Mouse (Mus musculus) cerebellum, postnatal 10 days (tissue): ENCODE measurements around the gene Vmn1r225.
"Not testable (repeated sequence)": the region's sequence is repeated elsewhere in the genome, so short reads cannot be mapped to it uniquely, and the experiment has no call there.

Source experiments
- DNase-seq, 2 experiments: peaks; one replicate each; pipeline ENCODE4 v3.0.0; 2021; ENCODE audit warnings: mixed read lengths in 2 of 2

Gene Vmn1r225

DNA sequence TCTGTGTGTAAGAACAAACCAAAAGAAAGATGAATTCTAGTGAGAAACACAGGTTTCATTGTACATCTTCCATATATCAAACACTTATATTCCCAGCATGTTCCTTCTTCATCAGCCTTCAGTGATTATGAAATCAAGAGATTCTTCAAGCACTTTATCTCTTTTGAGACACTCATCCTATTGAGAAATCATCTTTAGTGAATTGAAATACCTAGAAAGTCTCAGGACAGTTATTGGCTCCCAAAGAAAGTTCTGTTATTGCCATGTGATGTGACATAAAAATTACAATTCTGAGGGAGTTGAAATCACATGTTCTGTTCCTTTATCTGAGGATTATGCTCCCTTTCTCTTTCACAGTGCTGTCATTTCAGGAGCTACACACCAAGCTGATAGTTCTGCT, at the start of gene Vmn1r225:
Vmn1r225 (plus strand) TSS at position 301 of the 400 bp plus-strand sequence.
- DNase-seq, result no peak

DNA sequence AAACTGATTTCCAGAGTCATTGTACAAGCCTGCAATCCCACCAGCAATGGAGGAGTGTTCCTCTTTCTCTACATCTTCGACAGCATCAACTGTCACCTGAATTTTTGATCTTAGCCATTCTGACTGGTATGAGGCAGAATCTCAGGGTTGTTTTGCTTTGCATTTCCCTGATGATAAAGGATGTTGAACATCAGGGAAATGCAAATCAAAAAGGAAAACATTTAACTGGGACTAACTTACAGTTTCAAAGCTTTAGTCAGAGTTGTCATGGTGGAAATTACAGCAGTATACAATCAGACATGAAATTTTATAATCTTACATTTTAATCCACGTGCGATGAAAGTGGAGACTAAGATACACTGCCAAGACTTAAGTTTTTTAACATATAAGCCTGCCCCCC, 24.6 kb upstream of the Vmn1r225 start:
- no peak for DNase-seq

DNA sequence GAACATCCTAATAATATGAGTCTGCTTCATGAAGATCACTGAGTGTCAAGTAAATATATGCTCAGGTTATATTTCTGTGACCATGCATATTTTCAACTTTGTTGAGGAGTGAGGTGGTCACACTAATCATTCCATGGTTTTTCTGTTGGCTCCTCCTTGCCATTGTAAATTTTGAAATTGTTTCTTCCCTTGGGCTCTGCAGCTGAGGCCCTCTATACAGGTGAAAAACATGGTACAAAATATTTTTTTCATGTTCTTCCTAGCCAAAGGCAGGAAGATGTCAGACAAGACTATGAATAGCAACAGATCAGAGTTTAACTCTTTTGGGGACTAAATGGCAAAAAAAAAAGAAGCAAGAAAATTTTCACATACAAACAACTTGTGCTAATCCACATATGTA, 16.7 kb upstream of the Vmn1r225 start, which contains the start of gene Vmn2r108:
Vmn2r108 (minus strand) TSS at position 101 of the 400 bp plus-strand sequence.
- no peak for DNase-seq

DNA sequence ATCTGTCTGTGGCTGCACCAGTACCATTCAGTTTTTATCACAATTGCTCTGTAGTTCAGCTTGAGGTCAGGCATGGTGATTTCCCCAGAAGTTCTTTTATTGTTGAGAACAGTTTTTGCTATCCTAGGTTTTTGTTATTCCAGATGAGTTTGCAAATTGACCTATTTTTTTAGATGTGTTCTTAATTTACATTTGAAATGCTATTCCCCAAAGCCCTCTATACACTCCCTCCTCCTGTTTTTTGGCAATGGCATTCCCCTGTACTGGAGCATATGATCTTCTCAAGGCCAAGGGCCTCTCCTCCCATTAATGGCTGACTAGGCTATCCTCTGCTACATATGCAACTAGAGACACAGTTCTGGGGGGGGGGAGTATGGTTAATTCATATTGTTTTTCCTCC, 10.3 kb downstream of the Vmn1r225 start:
- not testable (repeated sequence) for DNase-seq
